Mouse (Mus musculus) c-Kit-negative CD71-positive TER-119-positive erythroid progenitor cells, embryonic 14.5 days (primary cell): Measurements from ENCODE around the gene Tex19.1.
A peak's percentile ranks its signal among the peaks of the same experiment; 100 is the strongest.

Experiments
- DNase-seq: peaks from one replicate; pipeline ENCODE4 v3.0.0-alpha.2; 2013; ENCODE audit warnings: low read depth, low spot score

Gene Tex19.1

DNA sequence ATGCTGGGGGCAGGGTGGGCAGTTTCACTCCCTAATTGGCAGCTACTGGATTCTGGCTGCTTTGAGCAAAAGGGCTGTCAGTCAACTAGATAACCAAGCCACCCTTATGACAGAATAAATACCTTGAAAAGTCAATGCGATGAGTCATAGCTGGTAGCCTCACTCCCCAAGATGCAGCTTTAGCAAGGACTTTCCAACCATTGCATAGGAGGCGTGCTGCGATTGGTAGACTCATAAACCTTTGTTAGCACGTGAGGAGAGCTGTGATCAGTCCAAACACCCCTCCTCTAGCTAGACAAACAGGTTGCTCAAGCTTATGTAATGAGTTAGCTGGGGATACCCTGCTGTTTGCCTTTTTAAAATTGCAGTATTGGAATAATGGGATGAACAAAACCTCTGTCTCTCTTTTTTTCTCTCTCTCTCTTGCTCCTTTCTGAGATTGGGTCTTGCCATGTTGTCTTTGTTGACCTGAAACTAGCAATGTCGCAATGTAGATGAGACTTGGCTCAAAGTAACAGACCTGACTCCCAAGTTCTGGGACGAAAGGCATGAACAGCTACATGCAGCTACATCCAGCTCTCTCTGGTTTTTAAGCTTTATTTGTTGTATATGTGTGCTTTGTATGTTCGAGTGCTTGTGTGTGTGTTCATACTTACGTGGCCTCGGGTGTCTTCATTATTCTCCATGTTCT, 2.5 kb upstream of the Tex19.1 start:
- DNase-seq: no peak

DNA sequence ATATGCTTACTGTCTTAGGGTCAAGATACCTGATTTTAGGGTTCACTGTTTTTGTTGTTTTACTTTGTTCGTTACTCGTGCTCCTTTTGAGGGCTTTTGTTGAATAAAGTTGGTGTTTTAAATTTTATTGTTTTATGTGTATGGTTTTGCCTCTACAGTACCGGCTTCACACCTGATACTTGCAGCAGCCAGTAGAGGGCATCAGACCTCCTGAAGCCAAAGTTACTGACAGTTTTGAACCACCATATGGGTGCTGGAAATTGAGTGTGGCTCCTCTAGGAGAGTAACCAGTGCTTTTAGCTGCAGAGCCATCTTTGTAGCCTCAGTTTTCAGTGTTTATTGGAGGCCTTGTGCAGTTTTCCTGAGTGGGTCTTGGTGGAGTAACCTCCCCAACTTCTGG, 2.2 kb downstream of the Tex19.1 start:
- no peak for DNase-seq

DNA sequence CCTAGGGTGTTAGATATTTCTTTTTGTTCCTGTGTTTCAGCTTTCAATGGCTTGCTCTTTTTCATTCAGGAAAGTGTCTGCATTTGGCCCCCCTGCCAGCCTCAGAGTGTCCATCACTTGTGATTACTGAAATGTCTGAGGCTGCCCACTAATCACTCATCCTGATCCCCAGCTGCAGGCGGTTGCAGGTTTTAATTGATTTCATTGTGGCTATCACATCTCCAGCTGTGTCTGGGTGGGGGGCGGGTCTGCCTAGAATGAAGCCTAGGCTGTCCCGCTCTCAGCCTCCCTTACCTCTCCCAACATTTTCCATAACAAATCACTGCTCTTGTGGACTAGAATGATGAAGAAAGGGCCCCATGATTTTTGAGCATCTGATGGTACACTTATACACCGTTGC, 8.3 kb downstream of the Tex19.1 start:
- DNase-seq: no peak

DNA sequence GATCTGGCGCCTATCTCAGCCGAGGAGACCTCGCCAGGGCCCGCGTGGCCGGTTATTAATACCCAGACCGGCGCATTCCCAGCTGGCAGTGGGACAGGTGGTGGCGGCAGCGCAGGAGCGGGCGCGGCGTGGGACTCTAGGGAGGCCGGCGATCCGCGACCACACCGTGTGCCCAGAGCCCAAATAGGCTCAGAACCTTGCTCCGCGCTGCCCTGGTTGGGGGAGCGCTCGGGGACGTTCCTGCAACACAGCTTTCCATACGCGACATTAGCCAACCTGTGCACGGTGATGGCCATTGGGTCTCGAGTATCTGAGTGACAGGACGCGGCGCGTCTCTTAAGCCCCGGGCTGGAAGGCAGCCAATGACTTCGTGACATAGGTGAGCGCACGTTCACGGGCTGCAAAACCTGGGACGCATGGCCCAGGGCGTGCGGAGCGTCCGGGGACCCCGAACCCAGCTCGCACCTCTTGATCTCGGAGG, 10.5 kb downstream of the Tex19.1 start:
- DNase-seq: no peak

GRCm38 (mm10) chr11:121159971-121160370, 14.0 kb downstream of the Tex19.1 start, which contains the start of gene Uts2r:
Gene Uts2r (plus strand): TSS chr11:121160271.
- DNase-seq: no peak

DNA sequence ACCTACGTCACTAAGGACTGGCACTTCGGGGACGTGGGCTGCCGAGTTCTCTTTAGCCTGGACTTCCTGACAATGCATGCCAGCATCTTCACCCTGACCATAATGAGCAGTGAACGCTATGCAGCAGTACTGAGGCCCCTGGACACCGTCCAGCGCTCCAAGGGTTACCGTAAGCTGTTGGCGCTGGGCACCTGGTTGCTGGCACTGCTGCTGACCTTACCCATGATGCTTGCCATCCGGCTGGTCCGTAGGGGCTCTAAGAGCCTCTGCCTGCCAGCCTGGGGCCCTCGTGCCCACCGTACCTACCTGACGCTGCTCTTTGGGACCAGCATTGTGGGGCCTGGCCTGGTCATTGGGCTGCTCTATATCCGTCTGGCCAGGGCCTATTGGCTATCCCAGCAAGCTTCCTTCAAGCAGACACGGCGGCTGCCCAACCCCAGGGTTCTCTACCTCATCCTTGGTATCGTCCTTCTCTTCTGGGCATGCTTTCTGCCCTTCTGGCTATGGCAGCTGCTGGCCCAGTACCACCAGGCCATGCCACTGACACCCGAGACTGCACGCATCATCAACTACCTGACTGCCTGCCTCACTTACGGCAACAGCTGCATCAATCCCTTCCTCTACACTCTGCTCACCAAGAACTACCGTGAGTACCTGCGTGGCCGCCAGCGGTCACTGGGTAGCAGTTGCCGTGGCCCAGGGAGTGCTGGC, 14.8 kb downstream of the Tex19.1 start:
- DNase-seq: no peak

DNA sequence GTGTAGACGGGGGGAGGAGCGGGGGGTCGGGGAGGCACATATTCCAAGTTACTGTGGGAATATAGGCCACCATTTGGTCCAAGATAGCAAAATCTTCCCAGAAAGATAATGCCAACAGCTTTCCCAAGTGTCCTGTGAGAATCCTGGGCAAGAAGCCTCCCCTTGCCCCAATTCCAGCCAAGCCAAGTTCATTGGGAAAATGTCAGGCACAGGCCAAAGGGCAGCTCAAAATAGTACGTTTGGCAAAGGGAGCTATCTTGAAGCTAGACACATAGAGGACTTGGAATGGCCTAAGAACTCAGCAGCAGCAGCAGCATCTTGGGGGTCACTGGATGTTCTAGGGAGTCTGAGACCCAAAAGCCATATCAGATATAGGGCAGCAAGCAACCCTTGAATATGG, 17.8 kb downstream of the Tex19.1 start:
- no peak for DNase-seq

DNA sequence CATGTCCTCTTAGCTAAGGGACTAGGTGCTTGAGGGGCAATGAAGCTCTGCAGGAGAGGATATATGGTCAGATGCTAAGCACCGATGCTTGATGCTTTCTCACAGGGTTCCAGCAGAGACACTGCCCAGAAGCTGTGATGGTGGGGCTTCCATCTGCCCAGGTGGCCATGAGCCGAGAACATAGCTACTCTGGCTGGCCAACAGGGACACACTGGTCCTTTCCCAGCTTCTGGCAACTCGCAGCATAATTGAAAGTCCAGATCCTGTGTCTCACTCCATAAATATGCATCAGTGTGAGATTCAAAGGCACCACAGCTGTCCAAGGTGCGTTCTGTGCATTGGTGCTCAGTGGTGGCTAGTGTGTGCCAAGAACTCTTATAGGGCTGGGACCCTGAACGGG, 27.3 kb downstream of the Tex19.1 start:
- DNase-seq: no peak

GRCm38 (mm10) chr11:121174234-121174633, 28.3 kb downstream of the Tex19.1 start:
- DNase-seq: no peak

GRCm38 (mm10) chr11:121176285-121177270, 30.6 kb downstream of the Tex19.1 start:
- DNase-seq: peak; percentile 51

DNA sequence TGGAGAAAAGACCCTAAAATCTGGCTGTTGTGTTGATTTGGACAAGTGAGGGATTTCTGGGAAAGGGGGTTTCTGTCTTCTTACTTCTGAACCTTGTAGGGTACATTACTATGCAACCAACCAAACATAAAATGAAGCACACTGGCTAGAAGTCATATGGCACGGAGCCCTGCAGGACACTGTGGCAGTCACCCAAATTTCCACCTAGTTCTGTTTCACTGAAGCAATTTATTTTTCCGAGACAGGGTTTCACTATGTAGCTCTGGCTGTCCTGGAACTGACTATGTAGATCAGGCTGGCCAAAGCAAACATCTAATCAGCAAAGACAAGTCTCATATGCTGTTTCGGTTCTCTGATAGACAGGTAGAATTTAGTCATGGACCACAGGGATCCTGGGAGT, 43.7 kb downstream of the Tex19.1 start:
- DNase-seq: no peak

- DNase-seq: no peak
These were observed 46.8 kb downstream of the Tex19.1 start for GRCm38 (mm10) chr11:121192742-121193141.

DNA sequence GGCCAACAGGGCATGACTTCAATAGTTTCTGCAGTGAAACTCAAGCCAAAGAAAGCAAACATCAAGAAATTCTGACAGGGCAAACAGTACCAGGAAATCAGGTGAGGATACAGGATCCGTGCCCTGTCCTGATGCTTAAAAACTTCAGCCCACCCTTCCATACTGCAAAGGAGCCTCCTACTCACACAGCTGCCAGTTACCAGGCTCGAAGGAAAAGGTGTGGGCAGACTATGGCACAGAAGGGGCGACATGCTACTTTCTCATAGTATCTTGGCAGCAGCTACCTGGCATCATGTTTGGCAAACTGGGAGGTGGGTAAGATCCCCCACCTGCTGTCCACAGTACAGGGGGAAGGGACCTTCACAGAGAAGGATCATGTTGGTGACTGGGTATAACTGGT, 47.5 kb downstream of the Tex19.1 start:
- DNase-seq: no peak
